Mouse (Mus musculus) myocyte (in vitro differentiated cells): ENCODE results near the gene Jmjd1c. TPM values are rescaled to one million over a fixed set of nuclear protein-coding genes. Genes with fewer than 3 reads are reported as not detected.

Experiments
- H3K27me3 ChIP-seq: one replicate; pipeline ENCODE4 v1.6.1; 2011; ENCODE audit not compliant: control insufficient read depth, insufficient read depth, insufficient read length
- H3K36me3 ChIP-seq: one replicate; pipeline ENCODE4 v1.6.1; 2011; ENCODE audit not compliant: control insufficient read depth, insufficient read depth
- H3K4me2 ChIP-seq: one replicate; pipeline ENCODE4 v1.6.1; 2011; ENCODE audit warnings: low read depth, control low read depth
- H3K4me3 ChIP-seq: one replicate; pipeline ENCODE4 v1.5.1; 2011; ENCODE audit warnings: mild to moderate bottlenecking, control low read depth, moderate library complexity
- H3K79me2 ChIP-seq: one replicate; pipeline ENCODE4 v1.6.1; 2011; ENCODE audit not compliant: control insufficient read depth, insufficient read depth
- H3ac ChIP-seq: one replicate; pipeline ENCODE4 v1.6.1; 2011; ENCODE audit not compliant: control insufficient read depth, insufficient read length
- CEBPB ChIP-seq: IDR thresholded peaks from 2 replicates; pipeline ENCODE4 v1.6.1; 2011; ENCODE audit warnings: mild to moderate bottlenecking, moderate library complexity; ENCODE audit not compliant: poor library complexity, insufficient read depth, severe bottlenecking
- E2F4 ChIP-seq: IDR thresholded peaks from one replicate; pipeline ENCODE4 v1.6.1; 2011; ENCODE audit warnings: mild to moderate bottlenecking, control low read depth, moderate library complexity; ENCODE audit not compliant: insufficient read depth
- MAX ChIP-seq: IDR thresholded peaks from one replicate; pipeline ENCODE4 v1.6.1; 2011; ENCODE audit warnings: low read depth, mild to moderate bottlenecking, control low read depth
- MYOD1 ChIP-seq, 3 experiments: IDR thresholded peaks; one replicate each; pipeline ENCODE4 v1.6.1; 2011; ENCODE audit warnings: control low read depth in 2 of 3, low read depth in 2 of 3, mild to moderate bottlenecking in 2 of 3, moderate library complexity in 1 of 3; ENCODE audit not compliant: insufficient read length in 2 of 3, control insufficient read depth in 1 of 3
- MYOG ChIP-seq, 3 experiments: IDR thresholded peaks; one replicate each; pipeline ENCODE4 v1.6.1; 2011; ENCODE audit warnings: control low read depth in 2 of 3, low read depth in 2 of 3, mild to moderate bottlenecking in 2 of 3; ENCODE audit not compliant: insufficient read length in 2 of 3, control insufficient read depth in 1 of 3, insufficient read depth in 1 of 3
- POLR2A ChIP-seq: IDR thresholded peaks from one replicate; pipeline ENCODE4 v1.6.1; 2011; ENCODE audit warnings: low read depth, mild to moderate bottlenecking, control low read depth, moderate library complexity; ENCODE audit not compliant: insufficient read length
- POLR2AphosphoS2 ChIP-seq: IDR thresholded peaks from one replicate; pipeline ENCODE4 v1.6.1; 2011; ENCODE audit warnings: low read depth, control low read depth; ENCODE audit not compliant: insufficient read length
- REST ChIP-seq: IDR thresholded peaks from one replicate; pipeline ENCODE4 v1.6.1; 2011; ENCODE audit warnings: mild to moderate bottlenecking, control low read depth, moderate library complexity; ENCODE audit not compliant: insufficient read depth, insufficient read length
- SRF ChIP-seq: IDR thresholded peaks from one replicate; pipeline ENCODE4 v1.6.1; 2011; ENCODE audit warnings: low read depth; ENCODE audit not compliant: control insufficient read depth, insufficient read length
- TCF12 ChIP-seq: IDR thresholded peaks from one replicate; pipeline ENCODE4 v1.6.1; 2011; ENCODE audit warnings: mild to moderate bottlenecking, control low read depth; ENCODE audit not compliant: poor library complexity, insufficient read depth, severe bottlenecking
- TCF3 ChIP-seq: IDR thresholded peaks from one replicate; pipeline ENCODE4 v1.6.1; 2011; ENCODE audit warnings: low read depth, control low read depth; ENCODE audit not compliant: insufficient read length
- USF1 ChIP-seq: IDR thresholded peaks from one replicate; pipeline ENCODE4 v1.6.1; 2011; ENCODE audit warnings: low read depth, mild to moderate bottlenecking, control low read depth, moderate library complexity
- polyA plus RNA-seq: library from polyadenylated mRNA; unstranded; fragments of >200 nt; fragmentation: generic; extraction: Trizol; gene quantifications from one replicate; pipeline ENCODE4 v1.2.1, GENCODE M21; 2012; ENCODE audit warnings: missing spikeins

The Jmjd1c gene
- polyA plus RNA-seq, 1 experiment = 5.6 TPM

DNA sequence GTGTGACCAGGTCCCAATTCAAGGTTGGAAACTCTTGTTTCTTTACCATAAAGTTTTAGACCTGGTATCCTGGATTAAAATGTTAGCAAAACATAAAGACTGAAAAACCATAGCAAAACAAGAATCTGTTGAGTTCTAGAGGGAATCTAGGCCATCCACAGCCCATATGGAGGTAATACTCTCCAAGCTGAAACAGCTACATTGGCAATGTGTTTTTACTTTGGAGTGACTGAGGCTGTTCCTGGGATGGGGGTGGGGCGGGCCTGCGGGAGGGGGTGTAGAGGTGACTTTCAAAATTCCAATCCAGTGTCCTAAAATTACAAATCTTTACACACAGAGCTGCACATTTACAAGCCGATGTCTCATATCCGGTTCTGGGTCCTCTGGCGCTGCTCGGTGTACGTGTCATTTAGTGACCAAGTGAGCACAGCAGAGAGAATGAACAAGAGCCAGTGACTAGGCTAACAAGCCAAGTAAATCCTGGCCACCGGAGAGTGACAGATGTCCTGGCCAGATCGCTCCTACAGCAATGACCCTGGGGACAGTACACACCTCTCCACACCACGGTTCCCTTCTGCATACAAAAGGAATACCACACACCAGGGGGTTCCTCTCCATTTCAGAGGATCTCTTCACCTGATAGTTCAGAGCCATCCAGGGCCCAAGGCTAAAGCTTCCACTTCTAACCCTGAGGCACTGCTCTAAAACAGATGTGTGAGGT is 12.3 kb upstream of the Jmjd1c start:
- Histone ChIP-seq H3K4me2 (no peak overlapping the region), H3K27me3 (no peaks in the 10 kb centered on the region), H3K79me2 (peaks cover 18% of the 10 kb centered on the region), H3K4me3 (no peak overlapping the region), H3ac (no peak overlapping the region), H3K36me3 (no peaks in the 10 kb centered on the region)
- TF ChIP-seq SRF = no peak
- TF ChIP-seq POLR2AphosphoS2 = no peak
- no peak for TF ChIP-seq MYOG (IDR thresholded peaks at IDR 0.05; ENCODE audit: control insufficient read depth in 1 of 3, insufficient read depth in 1 of 3, insufficient read length in 2 of 3, low read depth in 2 of 3)
- no peak for TF ChIP-seq E2F4
- no peak for TF ChIP-seq TCF12
- TF ChIP-seq POLR2A = no peak
- no peak for TF ChIP-seq REST
- no peak for TF ChIP-seq CEBPB
- TF ChIP-seq USF1 = no peak
- TF ChIP-seq MAX = no peak
- no peak for TF ChIP-seq MYOD1 (IDR thresholded peaks at IDR 0.05; ENCODE audit: control insufficient read depth in 1 of 3, insufficient read length in 2 of 3, low read depth in 2 of 3)
- no peak for TF ChIP-seq TCF3

DNA sequence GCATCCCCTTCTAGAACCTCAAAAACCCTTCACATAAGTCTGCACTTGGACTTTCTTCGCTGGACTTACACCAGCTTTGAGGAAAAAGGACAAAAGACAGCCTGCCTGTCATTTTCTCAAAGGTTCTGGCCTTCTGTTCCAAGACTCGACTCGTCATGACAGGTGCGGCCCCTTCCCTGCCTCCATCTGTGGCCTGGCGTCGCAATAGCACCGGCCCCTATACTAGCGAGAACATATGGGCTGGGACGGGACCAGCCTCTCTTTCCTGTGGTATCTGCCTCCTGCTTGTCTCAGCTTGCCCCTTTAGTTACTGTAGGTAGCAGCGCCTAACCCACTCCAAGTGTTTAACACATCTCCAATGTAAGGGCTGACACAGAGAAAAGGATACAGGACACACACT is 10.8 kb upstream of the Jmjd1c start:
- H3K4me2 ChIP-seq = no peak overlapping the region
- H3K36me3 ChIP-seq = no peaks in the 10 kb centered on the region
- peaks cover 18% of the 10 kb centered on the region for H3K79me2 ChIP-seq
- no peak overlapping the region for H3ac ChIP-seq
- H3K27me3 ChIP-seq = no peaks in the 10 kb centered on the region
- TF ChIP-seq TCF12 (no peak), CEBPB (no peak), POLR2AphosphoS2 (no peak), MYOG (IDR thresholded peaks at IDR 0.05; ENCODE audit: control insufficient read depth in 1 of 3, insufficient read depth in 1 of 3, insufficient read length in 2 of 3, low read depth in 2 of 3) (no peak), USF1 (no peak), MAX (no peak), POLR2A (no peak), TCF3 (no peak), MYOD1 (IDR thresholded peaks at IDR 0.05; ENCODE audit: control insufficient read depth in 1 of 3, insufficient read length in 2 of 3, low read depth in 2 of 3) (no peak), SRF (no peak), REST (no peak), E2F4 (no peak)
- H3K4me3 ChIP-seq = no peak overlapping the region

GRCm38 (mm10) chr10:67085916-67086315 is 10.0 kb upstream of the Jmjd1c start:
- Histone ChIP-seq H3K27me3 (no peaks in the 10 kb centered on the region), H3K79me2 (peaks cover 23% of the 10 kb centered on the region), H3K4me2 (no peak overlapping the region), H3K4me3 (no peak overlapping the region), H3ac (no peak overlapping the region), H3K36me3 (no peaks in the 10 kb centered on the region)
- TF ChIP-seq REST = no peak

GRCm38 (mm10) chr10:67087447-67088226 is 8.3 kb upstream of the Jmjd1c start:
- no peak for TF ChIP-seq REST
- TF ChIP-seq USF1 = no peak
- TF ChIP-seq SRF = no peak
- TF ChIP-seq TCF12 = no peak
- TF ChIP-seq MYOG (IDR thresholded peaks at IDR 0.05; ENCODE audit: control insufficient read depth in 1 of 3, insufficient read depth in 1 of 3, insufficient read length in 2 of 3, low read depth in 2 of 3) = no peak
- no peak for TF ChIP-seq POLR2A
- TF ChIP-seq MYOD1 (IDR thresholded peaks at IDR 0.05; ENCODE audit: control insufficient read depth in 1 of 3, insufficient read length in 2 of 3, low read depth in 2 of 3) = no peak
- TF ChIP-seq CEBPB = no peak
- no peak for TF ChIP-seq E2F4
- no peak for TF ChIP-seq POLR2AphosphoS2
- no peak for TF ChIP-seq TCF3
- no peak for TF ChIP-seq MAX
- Histone ChIP-seq H3ac (no peak overlapping the region), H3K4me2 (no peak overlapping the region), H3K36me3 (no peaks in the 10 kb centered on the region), H3K27me3 (no peaks in the 10 kb centered on the region), H3K79me2 (peaks cover 21% of the 10 kb centered on the region), H3K4me3 (no peak overlapping the region)

DNA sequence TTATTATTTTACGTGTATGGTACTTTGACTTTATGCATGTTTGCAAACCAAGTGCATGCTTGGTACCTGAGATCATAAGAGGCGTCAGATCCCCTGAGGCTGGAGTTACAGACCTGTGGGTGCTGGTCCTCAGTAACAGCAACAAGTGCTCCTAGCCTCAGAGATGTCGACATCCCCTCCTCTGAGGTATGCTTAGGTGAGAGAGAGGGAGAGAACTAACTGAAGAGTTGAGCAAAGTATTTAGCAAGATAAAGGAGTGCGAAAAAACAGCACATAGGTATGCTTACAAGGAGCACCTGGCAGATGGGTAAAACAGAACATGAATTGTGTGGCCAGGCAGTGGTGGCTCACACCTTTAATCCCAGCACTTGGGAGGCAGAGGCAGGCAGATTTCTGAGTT is 5.3 kb upstream of the Jmjd1c start:
- no peak overlapping the region for H3K4me3 ChIP-seq
- no peak for TF ChIP-seq USF1
- TF ChIP-seq TCF12 = no peak
- no peak for TF ChIP-seq SRF
- TF ChIP-seq MYOG (IDR thresholded peaks at IDR 0.05; ENCODE audit: control insufficient read depth in 1 of 3, insufficient read depth in 1 of 3, insufficient read length in 2 of 3, low read depth in 2 of 3) = no peak
- no peak for TF ChIP-seq CEBPB
- no peak for TF ChIP-seq MYOD1 (IDR thresholded peaks at IDR 0.05; ENCODE audit: control insufficient read depth in 1 of 3, insufficient read length in 2 of 3, low read depth in 2 of 3)
- TF ChIP-seq POLR2A = no peak
- TF ChIP-seq MAX = no peak
- no peak for TF ChIP-seq POLR2AphosphoS2
- no peak for TF ChIP-seq REST
- TF ChIP-seq TCF3 = no peak
- no peak for TF ChIP-seq E2F4

More for the DNA sequence above, 5.3 kb upstream of the Jmjd1c start:
- Histone ChIP-seq H3K27me3 (no peaks in the 10 kb centered on the region), H3ac (no peak overlapping the region), H3K36me3 (no peaks in the 10 kb centered on the region), H3K4me2 (no peak overlapping the region), H3K79me2 (peaks cover 34% of the 10 kb centered on the region)
